Mouse (Mus musculus) cortical plate, adult 2 months (tissue): Measurements from ENCODE around the gene Mrpl24. TPM values are rescaled to one million over a fixed set of nuclear protein-coding genes. Genes with fewer than 3 reads are reported as not detected.
A peak's percentile ranks its signal among the peaks of the same experiment; 100 is the strongest.

Source experiments
- H3K27ac ChIP-seq: fragments of 200-500 bp; 2 replicates; pipeline ENCODE4 v1.5.1; 2012; ENCODE audit warnings: low read length, control low read depth, inconsistent platforms; ENCODE audit not compliant: insufficient read depth
- H3K4me1 ChIP-seq: fragments of 200-500 bp; 2 replicates; pipeline ENCODE4 v1.6.1; 2011; ENCODE audit warnings: low read length; ENCODE audit not compliant: control insufficient read depth, insufficient read depth
- H3K4me3 ChIP-seq: fragments of 200-500 bp; 2 replicates; pipeline ENCODE4 v1.5.1; 2011; ENCODE audit warnings: mild to moderate bottlenecking, low read length, control low read depth; ENCODE audit not compliant: insufficient read depth
- CTCF ChIP-seq: fragments of 200-500 bp; IDR thresholded peaks from 2 replicates; pipeline ENCODE4 v1.5.1; 2011; ENCODE audit warnings: mild to moderate bottlenecking, control low read depth, low read length; ENCODE audit not compliant: insufficient read depth; ENCODE audit errors: extremely low read depth
- POLR2A ChIP-seq: fragments of 200-500 bp; IDR thresholded peaks from 2 replicates; pipeline ENCODE4 v1.6.1; 2011; ENCODE audit warnings: mild to moderate bottlenecking, low read length, control low read depth; ENCODE audit not compliant: insufficient read depth; ENCODE audit errors: extremely low read depth
- polyA plus RNA-seq: library from polyadenylated mRNA; depleted of rRNA; stranded (reverse); fragments of >200 nt; gene quantifications from 2 replicates; pipeline ENCODE4 v1.2.3, GENCODE M21; 2012

The Mrpl24 gene
- polyA plus RNA-seq, 1 experiment: 69.2 TPM

DNA sequence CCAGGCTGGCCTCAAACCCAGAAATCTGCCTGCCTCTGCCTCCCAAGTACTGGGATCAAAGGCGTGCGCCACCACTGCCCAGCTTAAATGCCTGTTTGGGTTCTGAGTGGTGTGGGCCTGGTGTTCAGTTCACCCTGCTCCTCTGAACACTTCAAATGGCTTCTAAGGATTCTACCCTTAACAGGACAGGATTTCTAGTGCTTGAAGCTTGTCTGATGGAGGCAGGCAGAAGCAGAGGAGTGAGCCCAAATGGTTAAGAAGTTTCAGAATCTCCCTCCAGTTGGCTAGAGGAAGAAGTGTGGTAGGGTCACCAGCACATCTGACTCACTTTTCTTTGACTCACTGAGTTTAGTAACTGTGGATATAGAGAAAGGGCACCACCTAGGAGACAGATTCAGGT, 9.9 kb upstream of the Mrpl24 start:
- no peak for TF ChIP-seq POLR2A
- no peak for TF ChIP-seq CTCF
- Histone ChIP-seq H3K4me1 (peaks cover 10% of the 10 kb centered on the region; the same call in 1 of the 2 replicates), H3K27ac (no peak overlapping the region), H3K4me3 (no peak overlapping the region)

DNA sequence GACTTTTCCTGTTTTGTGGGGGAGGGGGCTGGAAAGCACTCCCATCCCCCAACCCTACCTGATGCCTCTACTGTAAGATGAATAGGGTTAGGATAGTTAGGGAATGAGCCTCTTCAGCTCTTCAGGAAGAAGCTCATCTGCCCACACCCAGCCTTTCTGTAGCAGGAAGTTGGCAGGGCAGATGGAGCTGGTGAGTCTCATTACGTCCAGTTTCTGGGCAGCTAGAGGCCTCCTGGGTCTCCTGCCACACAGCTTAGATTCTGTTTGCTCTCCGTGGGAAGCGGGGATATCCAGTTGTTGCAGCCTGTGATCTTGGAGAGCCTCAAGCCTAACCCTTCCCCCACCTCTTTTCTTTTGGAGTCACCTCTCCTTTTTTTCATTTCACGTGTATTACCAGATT, 9.4 kb upstream of the Mrpl24 start:
- no peak overlapping the region for H3K27ac ChIP-seq
- no peak overlapping the region for H3K4me3 ChIP-seq
- peaks cover 10% of the 10 kb centered on the region; the same call in 1 of the 2 replicates for H3K4me1 ChIP-seq
- TF ChIP-seq POLR2A (no peak), CTCF (no peak)

DNA sequence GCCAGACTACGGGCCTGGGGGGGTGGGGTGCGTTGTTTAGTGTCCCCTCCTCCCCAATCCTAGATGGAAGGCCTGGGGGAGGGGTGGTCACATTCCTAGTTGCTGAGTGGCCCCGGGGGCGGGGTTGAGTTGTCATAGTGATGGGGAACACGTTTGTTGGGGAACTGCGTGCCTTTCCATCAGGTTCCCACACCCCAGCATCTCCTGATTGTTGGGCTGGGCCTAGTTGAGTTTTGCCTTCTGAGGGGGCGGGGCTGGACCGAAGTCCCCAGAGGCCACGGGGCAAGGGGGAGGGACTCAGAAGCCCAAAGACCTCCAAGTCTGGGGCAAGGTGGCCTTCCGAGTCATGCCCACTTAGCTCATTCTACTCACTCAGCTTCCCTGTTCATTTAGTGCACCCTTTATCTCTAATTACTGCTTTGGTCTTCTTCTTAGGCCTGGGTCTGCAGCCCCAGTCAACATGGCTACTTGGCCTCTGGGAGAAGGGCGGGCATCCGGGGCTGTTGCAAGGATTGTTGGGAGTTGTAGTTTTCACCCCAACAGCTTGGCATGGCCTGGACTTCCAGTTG, 8.6 kb upstream of the Mrpl24 start:
- TF ChIP-seq POLR2A (no peak), CTCF (no peak)
- Histone ChIP-seq H3K4me1 (peaks cover 10% of the 10 kb centered on the region; the same call in 1 of the 2 replicates), H3K27ac (peak overlapping the region; percentile 92), H3K4me3 (peak overlapping the region; percentile 50)

DNA sequence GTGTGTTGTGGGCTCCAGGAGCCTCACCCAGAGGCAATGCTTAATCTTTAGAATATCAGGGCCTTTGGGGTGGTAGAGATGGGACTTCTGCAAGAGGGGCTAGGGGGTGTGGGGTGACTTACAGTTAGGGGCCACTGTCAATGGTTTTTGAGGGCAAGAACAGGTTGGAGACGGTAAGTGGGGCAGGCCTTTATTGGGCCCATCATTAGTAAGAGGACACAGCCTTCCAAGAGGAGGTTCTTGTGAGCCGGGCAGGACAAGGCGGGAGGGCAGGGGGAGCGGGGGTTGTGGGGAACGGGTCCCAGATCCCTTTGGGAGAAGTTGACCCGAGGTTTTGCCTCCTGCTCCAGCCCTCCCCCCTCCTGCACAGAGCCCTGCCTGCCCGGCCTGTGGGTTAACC, 5.8 kb upstream of the Mrpl24 start:
- H3K4me1 ChIP-seq: peaks cover 7% of the 10 kb centered on the region; the same call in 1 of the 2 replicates
- no peak overlapping the region for H3K4me3 ChIP-seq
- TF ChIP-seq CTCF (no peak), POLR2A (no peak)
- no peak overlapping the region for H3K27ac ChIP-seq

DNA sequence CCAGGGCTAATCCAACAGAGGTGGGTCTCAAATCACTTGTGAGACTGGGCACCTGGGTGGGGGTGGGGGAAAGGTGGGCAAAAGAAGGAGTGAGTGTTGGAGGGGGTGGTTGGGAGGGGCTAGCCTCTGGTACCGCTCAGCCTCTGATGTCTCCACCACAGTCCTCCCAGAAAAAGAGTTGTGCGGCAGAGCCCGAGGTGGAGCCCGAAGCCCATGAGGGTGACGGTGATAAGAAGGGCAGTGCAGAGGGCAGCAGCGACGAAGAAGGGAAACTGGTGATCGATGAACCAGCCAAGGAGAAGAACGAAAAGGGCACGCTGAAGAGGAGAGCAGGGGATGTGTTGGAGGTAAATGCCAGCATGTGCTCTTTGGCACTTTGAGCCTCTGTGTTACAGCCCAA, 5.4 kb upstream of the Mrpl24 start:
- Histone ChIP-seq H3K27ac (no peak overlapping the region), H3K4me1 (peaks cover 6% of the 10 kb centered on the region; the same call in 1 of the 2 replicates), H3K4me3 (no peak overlapping the region)
- no peak for TF ChIP-seq CTCF
- no peak for TF ChIP-seq POLR2A

DNA sequence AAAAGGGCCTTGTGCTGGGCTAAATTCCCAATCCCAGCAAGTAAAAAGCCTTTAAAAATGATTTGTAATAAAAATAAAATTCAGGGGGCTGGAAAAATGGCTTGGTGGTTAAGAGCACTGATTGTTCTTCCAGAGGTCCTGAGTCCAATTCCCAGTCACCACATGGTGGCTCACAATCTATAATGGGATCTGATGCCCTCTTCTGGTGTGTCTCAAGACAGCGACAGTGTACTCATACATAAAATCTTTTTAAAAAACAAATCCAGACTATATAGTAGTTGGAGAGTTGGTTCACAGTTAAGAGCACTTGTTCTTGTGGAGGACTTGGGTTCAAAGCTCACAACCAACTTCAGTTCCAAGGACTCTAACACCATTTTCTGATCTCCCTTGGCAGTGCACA, 2.3 kb upstream of the Mrpl24 start:
- Histone ChIP-seq H3K27ac (no peak overlapping the region), H3K4me3 (no peak overlapping the region), H3K4me1 (no peaks in the 10 kb centered on the region)
- TF ChIP-seq POLR2A (no peak), CTCF (no peak)

DNA sequence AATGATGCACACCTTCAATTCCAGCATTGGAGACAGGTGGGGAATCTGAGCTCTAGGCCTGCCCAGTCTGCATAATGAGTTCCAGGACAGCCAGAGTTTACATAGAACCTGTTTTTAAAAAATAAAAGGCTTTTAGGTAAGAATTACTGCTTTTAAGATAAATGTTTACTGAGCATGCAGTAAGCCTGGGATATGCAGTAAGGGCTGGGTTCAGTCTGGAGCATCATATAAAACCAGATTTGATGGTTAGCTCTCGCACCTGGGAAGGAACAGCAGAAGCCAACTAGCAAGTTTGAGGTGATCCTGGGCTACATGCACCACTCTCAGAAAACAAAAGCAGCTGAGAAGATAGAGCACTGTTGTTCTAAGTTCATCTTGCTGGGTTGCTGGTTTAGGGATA, 755 bp upstream of the Mrpl24 start:
- no peak overlapping the region for H3K4me3 ChIP-seq
- TF ChIP-seq POLR2A (no peak), CTCF (no peak)
- H3K27ac ChIP-seq: no peak overlapping the region

DNA sequence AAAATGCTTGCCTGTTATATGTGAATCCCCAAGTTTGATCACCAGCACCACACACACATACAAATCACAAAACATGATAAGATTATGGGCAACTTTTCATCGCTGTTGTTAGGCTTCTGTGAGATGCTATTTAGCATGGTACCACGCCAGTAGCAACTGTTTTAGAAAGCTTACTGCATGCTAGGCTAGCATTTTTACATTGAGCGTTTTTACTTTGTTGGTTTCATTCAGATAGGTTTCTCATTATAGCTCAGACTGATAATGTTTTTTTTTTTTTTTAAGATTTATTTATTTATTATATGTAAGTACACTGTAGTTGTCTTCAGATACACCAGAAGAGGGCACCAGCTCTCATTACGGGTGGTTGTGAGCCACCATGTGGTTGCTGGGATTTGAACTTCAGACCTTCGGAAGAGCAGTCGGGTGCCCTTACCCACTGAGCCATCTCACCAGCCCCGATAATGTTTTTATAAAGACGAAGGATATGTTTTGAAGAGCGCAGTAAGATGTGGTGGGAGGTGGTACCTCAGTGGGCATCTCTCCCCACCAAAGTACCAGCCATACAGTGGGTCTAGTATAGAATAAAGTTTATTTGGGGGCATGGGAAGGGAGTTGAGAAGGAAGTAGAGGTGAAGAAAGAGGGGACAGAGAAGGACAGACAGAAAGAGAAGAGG, 1.1 kb downstream of the Mrpl24 start:
- H3K4me3 ChIP-seq: peak overlapping the region; percentile 49; the same call in 1 of the 2 replicates
- TF ChIP-seq POLR2A (no peak), CTCF (no peak)
- no peak overlapping the region for H3K27ac ChIP-seq
- no peaks in the 10 kb centered on the region for H3K4me1 ChIP-seq

More for the DNA sequence above, 755 bp upstream of the Mrpl24 start:
- no peaks in the 10 kb centered on the region for H3K4me1 ChIP-seq

DNA sequence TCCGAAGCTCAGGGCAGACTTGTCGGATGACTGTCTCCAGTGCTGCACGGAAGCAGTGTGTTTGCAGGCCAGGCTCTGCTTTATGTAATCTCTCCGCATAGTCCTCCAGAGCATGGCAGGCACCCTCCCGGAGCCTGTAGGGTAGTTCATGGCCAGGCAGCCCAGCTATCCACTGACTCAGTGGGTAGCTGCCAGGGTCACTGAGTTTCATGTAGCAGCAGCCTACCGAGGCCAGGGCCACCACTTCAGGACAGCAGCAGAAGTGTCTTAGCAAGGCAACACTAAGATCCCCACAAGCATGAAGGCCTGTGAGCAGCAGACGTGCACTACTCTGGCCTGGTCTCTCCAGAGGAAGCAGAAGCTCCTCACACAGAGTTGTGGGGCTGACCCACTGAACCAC, 5.7 kb downstream of the Mrpl24 start:
- Histone ChIP-seq H3K4me1 (no peaks in the 10 kb centered on the region; the same call in 1 of the 2 replicates), H3K4me3 (no peak overlapping the region), H3K27ac (no peak overlapping the region)
- TF ChIP-seq POLR2A (no peak), CTCF (no peak)

DNA sequence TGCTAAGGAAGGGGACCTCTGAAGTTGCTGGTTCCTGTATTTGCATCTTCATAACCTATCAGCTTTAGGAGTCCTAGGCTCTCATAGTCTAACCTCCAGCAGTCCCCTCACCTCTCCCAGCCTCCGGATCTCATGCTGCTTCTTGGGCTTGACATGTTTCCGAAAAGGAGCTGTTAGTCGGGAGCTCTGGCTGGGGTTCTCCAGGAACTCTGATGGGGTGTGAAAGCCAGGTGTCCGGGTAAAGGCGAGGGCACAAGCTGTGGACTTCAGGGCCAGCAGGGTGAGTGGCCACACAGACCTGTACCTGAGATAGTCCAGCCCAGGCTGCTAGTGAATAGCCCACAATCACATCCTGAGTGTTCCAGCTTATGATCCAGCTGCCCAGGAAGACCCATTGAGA, 8.1 kb downstream of the Mrpl24 start:
- Histone ChIP-seq H3K27ac (no peak overlapping the region), H3K4me3 (no peak overlapping the region), H3K4me1 (peaks cover 2% of the 10 kb centered on the region)
- TF ChIP-seq CTCF: no peak
- no peak for TF ChIP-seq POLR2A
